Mouse (Mus musculus) embryonic facial prominence, embryonic 13.5 days (tissue): ENCODE measurements around the gene Cbarp. TPM values are rescaled to one million over a fixed set of nuclear protein-coding genes. Genes with fewer than 3 reads are reported as not detected.

ENCODE experiments used
- ATAC-seq: fragments of 200-750 bp; cut with Nextera tagmentation; 2 replicates; pipeline ENCODE4 v1.8.0; 2017; ENCODE audit warnings: low read depth; ENCODE audit not compliant: insufficient number of reproducible peaks, insufficient read depth, low FRiP score, low TSS enrichment
- H3K27ac ChIP-seq: fragments of 300-500 bp; sonication (generic); 2 replicates; pipeline ENCODE4 v1.5.1; 2015; ENCODE audit warnings: moderate library complexity, mild to moderate bottlenecking, inconsistent platforms
- H3K27me3 ChIP-seq: fragments of 300-500 bp; sonication (generic); 2 replicates; pipeline ENCODE4 v1.6.1; 2015; ENCODE audit warnings: mild to moderate bottlenecking, inconsistent platforms
- H3K36me3 ChIP-seq: fragments of 300-500 bp; sonication (generic); 2 replicates; pipeline ENCODE4 v1.6.1; 2015; ENCODE audit warnings: mild to moderate bottlenecking, inconsistent platforms
- H3K4me1 ChIP-seq: fragments of 300-500 bp; sonication (generic); 2 replicates; pipeline ENCODE4 v1.6.1; 2015; ENCODE audit warnings: inconsistent platforms
- H3K4me2 ChIP-seq: fragments of 300-500 bp; sonication (generic); 2 replicates; pipeline ENCODE4 v1.6.1; 2015; ENCODE audit warnings: moderate library complexity, mild to moderate bottlenecking, inconsistent platforms
- H3K4me3 ChIP-seq: fragments of 300-500 bp; sonication (generic); 2 replicates; pipeline ENCODE4 v1.5.1; 2015; ENCODE audit warnings: mild to moderate bottlenecking, inconsistent platforms
- H3K9ac ChIP-seq: fragments of 300-500 bp; sonication (generic); 2 replicates; pipeline ENCODE4 v1.6.1; 2015; ENCODE audit warnings: mild to moderate bottlenecking, inconsistent platforms
- H3K9me3 ChIP-seq: fragments of 300-500 bp; sonication (generic); 2 replicates; pipeline ENCODE4 v1.6.1; 2016; ENCODE audit warnings: inconsistent platforms
- WGBS: fragments of 180-500 bp; shearing (Covaris S2); methylation state at CpG from one replicate; pipeline ENCODE4 v1.1.7; 2015; ENCODE audit warnings: mixed read lengths; 5-methylcytosine and 5-hydroxymethylcytosine counted together
- polyA plus RNA-seq: library from polyadenylated mRNA; unstranded; fragments of >200 nt; fragmentation: Nextera tagmentation; extraction: Ambion mirVana; gene quantifications from 2 replicates; pipeline ENCODE4 v1.2.1, GENCODE M21; 2015

Gene Cbarp
- polyA plus RNA-seq, 1 experiment from 2014 or later = 9.8 TPM

DNA sequence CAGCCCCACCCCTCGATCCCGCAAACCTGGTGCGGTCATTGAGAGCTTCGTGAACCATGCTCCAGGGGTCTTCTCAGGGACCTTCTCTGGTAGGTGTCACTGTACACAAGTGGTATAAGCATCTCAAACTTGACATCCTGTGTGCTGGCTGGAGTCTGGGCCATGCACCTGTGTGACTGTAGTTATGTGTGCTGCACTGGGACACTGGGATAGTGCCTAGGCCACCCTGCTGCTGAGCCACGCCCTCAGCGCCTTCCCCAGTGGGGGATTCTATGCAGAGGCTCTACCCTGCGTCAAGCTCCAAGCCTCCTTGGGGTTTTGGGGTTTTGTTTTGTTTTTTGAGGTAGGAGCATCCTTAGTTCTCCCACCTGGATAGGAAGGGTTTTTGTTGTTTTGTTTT lies 13.7 kb upstream of the Cbarp start:
- Histone ChIP-seq H3K36me3 (peaks cover 71% of the 10 kb centered on the region), H3K27me3 (no peaks in the 10 kb centered on the region), H3K27ac (peak overlapping the region; percentile 40; the same call in 1 of the 2 replicates), H3K4me3 (0 out of 2 replicates have a peak overlapping the region, but pooled peaks have one; percentile 0), H3K9ac (peak overlapping the region; percentile 96; the same call in 1 of the 2 replicates), H3K9me3 (no peaks in the 10 kb centered on the region), H3K4me1 (peaks cover 75% of the 10 kb centered on the region), H3K4me2 (no peak overlapping the region)
- ATAC-seq = no peak
- 81% methylated on average over 7 of the region's 7 CpGs for WGBS

DNA sequence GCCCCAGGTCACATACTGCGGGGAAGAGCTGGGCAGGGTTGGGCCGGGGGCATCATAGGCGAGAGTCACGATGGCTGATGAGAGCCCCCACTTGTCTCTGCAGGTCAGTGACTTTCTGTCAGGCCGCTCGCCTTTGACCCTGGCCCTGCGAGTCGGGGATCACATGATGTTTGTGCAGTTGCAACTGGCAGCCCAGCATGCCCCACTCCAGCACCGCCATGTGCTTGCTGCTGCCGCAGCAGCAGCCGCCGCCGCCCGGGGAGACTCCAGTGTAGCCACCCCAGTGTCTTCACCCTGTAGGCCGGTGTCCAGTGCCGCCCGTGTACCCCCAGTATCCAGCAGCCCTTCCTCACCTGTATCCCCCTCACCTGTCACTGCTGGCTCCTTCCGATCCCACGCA lies 13.1 kb upstream of the Cbarp start:
- Histone ChIP-seq H3K4me1 (peaks cover 68% of the 10 kb centered on the region), H3K4me3 (peak overlapping the region; percentile 97; the same call in 1 of the 2 replicates), H3K27ac (peak overlapping the region; percentile 100), H3K4me2 (peak overlapping the region; percentile 98), H3K9me3 (no peaks in the 10 kb centered on the region), H3K9ac (peak overlapping the region; percentile 96; the same call in 1 of the 2 replicates), H3K36me3 (peaks cover 71% of the 10 kb centered on the region), H3K27me3 (no peaks in the 10 kb centered on the region)
- no peak for ATAC-seq
- 82% methylated on average over 19 of the region's 19 CpGs for WGBS

DNA sequence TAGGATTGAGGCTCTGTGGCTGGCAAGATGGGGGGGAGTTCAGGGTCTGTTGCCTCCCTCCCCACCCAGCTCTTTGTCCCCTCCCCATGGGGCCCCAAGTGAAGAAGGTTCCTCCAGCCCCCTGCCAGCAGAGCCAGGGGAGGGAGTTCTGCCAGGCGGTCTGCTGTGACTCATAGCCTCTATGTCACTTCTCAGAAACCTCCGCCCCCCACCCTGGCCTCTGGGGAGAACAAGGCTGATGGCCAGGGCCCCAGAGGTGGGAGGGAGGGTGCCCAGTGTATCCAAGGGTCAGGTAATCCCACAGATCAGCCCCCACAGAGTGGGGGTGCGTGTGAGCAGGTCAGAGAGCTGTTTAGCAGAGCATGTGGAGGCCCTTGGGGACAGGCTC lies 12.2 kb upstream of the Cbarp start:
- no peak for ATAC-seq
- Histone ChIP-seq H3K36me3 (peaks cover 71% of the 10 kb centered on the region), H3K4me1 (peaks cover 62% of the 10 kb centered on the region), H3K4me3 (peak overlapping the region; percentile 97), H3K9me3 (no peaks in the 10 kb centered on the region), H3K27me3 (no peaks in the 10 kb centered on the region), H3K9ac (peak overlapping the region; percentile 96), H3K27ac (peak overlapping the region; percentile 100), H3K4me2 (peak overlapping the region; percentile 98)
- 40% methylated on average over 3 of the region's 3 CpGs for WGBS

- peak overlapping the region; percentile 100 for H3K27ac ChIP-seq
- no peaks in the 10 kb centered on the region for H3K27me3 ChIP-seq
- H3K9ac ChIP-seq = peak overlapping the region; percentile 96
- H3K36me3 ChIP-seq = peaks cover 67% of the 10 kb centered on the region
- H3K9me3 ChIP-seq = no peaks in the 10 kb centered on the region
- H3K4me2 ChIP-seq = peak overlapping the region; percentile 98
- H3K4me1 ChIP-seq = peaks cover 63% of the 10 kb centered on the region
- WGBS = 2% methylated on average over 15 of the region's 15 CpGs
- ATAC-seq = no peak
- peak overlapping the region; percentile 97 for H3K4me3 ChIP-seq
Observed at GRCm38 (mm10) chr10:80152071-80152872, 11.6 kb upstream of the Cbarp start.

DNA sequence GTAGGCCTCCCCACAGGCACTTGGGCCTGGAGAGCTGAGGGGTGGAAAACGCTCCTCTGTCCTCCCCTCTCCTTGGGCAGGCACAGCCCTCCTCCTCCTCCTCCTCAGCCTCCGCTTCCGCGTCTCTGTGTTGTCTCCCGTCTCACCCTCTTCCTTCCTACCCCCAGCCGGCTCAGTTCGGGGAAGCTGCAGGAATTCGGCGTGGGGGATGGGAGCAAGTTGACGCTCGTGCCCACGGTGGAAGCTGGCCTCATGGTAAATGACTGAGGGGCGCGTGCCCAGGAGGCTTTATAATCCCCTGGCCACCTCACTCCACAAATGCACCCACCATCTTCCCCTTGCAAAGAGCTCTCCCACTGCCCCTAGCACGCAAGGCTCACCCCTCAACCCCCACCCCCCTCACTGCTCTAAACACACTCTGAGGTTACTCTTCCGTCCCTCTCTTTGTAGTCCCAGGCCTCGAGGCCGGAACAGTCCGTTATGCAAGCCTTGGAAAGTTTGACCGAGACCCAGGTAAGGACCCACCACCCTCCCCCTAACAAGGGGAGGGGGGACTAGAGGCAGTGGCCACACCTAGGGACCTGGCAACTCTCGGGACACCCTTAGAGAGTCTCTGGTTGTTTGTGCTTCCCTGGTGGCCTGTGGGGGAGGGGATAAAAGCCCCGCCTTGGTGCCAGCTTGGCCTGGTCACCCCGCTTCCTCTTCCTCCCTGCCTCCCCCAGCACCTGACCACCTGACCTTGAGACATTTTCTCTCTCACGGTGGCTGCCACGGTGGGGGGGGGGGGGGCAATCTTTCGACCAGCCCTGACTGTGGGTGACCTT lies 10.8 kb upstream of the Cbarp start:
- no peaks in the 10 kb centered on the region for H3K9me3 ChIP-seq
- peak overlapping the region; percentile 100 for H3K27ac ChIP-seq
- WGBS = under 1% methylated on average over 26 of the region's 26 CpGs
- peak overlapping the region; percentile 96 for H3K9ac ChIP-seq
- H3K4me3 ChIP-seq = peak overlapping the region; percentile 97
- H3K4me2 ChIP-seq = peak overlapping the region; percentile 98
- ATAC-seq = no peak
- H3K27me3 ChIP-seq = no peaks in the 10 kb centered on the region
- peaks cover 66% of the 10 kb centered on the region for H3K36me3 ChIP-seq
- H3K4me1 ChIP-seq = peaks cover 61% of the 10 kb centered on the region

DNA sequence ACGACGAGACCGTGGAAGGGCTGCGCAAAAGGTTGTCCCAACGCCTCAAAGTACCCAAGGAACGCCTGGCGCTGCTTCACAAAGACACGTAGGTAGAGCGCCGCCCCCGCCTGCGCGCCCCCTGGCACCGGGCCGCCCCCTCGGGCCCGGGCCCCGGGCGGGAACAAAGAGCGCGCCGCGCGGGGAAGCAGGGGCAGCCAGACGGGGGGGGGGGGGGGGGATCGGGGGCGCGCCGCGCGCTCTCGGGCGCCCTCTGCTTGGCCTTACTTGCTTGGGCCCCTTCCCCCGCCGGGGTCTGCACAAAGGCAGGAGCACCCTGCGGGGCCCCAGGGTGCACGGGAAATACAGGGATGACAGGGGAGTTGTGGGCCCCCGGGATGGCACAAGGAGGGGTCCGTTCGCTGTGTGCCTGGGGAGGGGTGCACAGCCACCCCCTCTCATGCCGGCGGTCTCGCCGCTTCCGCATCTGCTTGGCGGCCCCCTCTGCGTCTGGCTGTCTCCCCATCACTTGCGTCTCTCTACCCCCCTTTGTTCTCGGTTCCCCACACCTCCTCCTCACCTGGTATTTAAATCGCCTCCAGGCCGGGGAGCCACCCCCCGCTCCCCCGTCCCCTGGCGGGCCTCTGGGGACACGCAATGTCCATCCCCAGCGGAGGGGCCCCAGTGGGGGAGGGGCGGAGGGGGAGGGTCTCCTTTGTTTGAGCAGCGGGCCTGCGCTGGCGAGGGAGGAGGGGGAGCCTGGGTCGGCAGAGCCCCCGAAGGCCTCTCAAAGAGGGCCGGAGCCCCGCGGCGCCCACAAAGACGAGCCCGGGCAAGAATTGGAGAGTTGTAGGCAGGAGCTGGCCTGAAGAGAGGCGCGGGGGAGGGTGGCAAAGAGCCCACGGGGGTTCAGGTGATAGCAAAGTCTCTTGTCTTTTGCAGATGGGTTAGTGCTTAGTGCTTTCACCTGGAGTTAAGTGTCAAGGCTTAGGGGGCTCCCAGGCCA lies 9.9 kb upstream of the Cbarp start:
- Histone ChIP-seq H3K4me1 (peaks cover 63% of the 10 kb centered on the region), H3K27me3 (no peaks in the 10 kb centered on the region), H3K4me3 (peak overlapping the region; percentile 97), H3K36me3 (peaks cover 66% of the 10 kb centered on the region), H3K9ac (peak overlapping the region; percentile 96), H3K9me3 (no peaks in the 10 kb centered on the region), H3K4me2 (peak overlapping the region; percentile 98), H3K27ac (peak overlapping the region; percentile 100)
- no peak for ATAC-seq
- under 1% methylated on average over 59 of the region's 71 CpGs for WGBS

GRCm38 (mm10) chr10:80149291-80150225 lies 8.9 kb upstream of the Cbarp start:
- H3K4me2 ChIP-seq = peak overlapping the region; percentile 98
- H3K27me3 ChIP-seq = no peaks in the 10 kb centered on the region
- WGBS = under 1% methylated on average over 87 of the region's 88 CpGs
- H3K4me3 ChIP-seq = peak overlapping the region; percentile 97
- peak; percentile 70 for ATAC-seq
- H3K9me3 ChIP-seq = no peaks in the 10 kb centered on the region
- H3K4me1 ChIP-seq = peaks cover 61% of the 10 kb centered on the region
- H3K36me3 ChIP-seq = peaks cover 66% of the 10 kb centered on the region
- H3K27ac ChIP-seq = peak overlapping the region; percentile 100
- peak overlapping the region; percentile 96 for H3K9ac ChIP-seq

DNA sequence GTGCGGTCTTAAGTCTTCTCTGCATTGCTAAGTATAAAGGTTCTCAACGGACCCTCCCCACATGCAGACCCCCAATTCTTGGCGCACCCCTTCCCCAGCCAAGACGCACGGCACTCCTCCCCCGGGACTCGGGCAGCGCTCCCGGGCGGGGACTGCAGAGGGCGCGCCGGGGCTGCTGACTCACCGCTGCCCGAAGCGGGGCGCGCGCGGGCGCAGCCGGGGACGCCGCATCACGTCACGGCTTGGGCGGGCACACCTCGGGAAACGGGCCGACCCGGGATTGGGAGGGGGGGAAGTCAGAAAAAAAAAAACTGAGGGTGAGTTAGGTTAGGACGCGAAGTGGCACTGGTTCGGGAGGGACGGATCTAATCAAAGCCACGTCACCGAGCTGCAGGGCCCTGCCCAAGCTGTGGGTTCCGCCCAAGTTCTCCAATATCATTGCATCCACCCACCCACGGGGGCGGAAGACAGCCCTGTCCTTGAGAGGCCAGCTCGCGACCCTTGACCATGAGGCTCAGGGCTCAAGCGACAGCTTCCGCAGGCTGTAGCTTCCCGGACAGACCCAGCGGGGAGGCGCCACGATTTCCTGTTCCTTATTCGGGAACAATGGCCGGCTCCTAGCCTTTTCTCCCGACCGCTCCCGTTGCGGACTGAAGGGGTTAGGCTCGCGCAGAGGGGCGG lies 8.1 kb upstream of the Cbarp start:
- H3K9ac ChIP-seq = peak overlapping the region; percentile 96
- WGBS = under 1% methylated on average over 57 of the region's 57 CpGs
- H3K27me3 ChIP-seq = no peaks in the 10 kb centered on the region
- peaks cover 66% of the 10 kb centered on the region for H3K36me3 ChIP-seq
- peaks cover 53% of the 10 kb centered on the region for H3K4me1 ChIP-seq
- peak; percentile 41 for ATAC-seq
- peak overlapping the region; percentile 98 for H3K4me2 ChIP-seq
- H3K4me3 ChIP-seq = peak overlapping the region; percentile 97
- peak overlapping the region; percentile 100 for H3K27ac ChIP-seq
- no peaks in the 10 kb centered on the region for H3K9me3 ChIP-seq

DNA sequence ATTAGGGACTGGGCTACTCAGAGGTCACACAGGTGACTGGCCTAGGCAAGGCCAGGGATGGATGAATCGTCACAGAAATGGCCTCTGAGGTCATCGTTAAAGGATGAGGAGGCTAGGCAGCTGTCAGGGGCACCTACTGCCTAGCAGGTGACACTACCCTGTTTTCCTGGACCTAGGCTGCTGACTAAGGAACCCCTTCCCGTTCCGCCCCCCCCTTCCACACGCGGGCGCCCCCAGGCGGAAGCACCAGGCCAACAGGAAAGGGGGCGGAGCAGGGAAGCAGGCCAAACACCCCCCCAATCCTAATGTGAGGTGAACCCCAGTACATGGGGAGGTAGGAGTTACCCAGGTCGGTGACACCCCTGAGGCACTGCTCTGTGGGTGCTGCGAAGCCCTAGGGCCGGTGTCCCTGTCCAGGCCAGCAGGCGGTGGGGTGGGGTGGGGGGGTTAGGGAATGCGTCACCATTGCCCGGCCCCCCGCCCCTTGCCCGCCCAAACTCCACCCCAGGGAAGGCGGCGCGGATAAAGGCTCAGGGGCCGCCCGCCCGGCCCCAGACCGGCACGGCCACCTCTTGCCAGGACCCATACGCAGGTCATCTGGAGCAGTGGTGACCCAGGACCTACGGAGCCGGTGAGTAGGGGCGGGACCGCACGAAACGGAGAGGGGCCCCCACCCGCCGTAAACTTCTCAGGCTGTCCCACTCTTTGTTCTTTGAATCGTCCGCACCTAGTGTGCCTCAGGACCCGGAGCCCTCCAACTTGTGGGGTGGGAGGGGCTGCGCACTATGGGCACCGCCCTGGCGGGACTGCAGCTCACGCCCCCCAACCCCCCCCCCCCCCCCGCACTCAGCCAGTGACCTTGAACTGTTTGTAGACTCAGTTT lies 7.3 kb upstream of the Cbarp start, which contains the start of gene Midn:
TSS of gene Midn (plus strand) at position 554 of the 883 bp plus-strand sequence.
- H3K4me3 ChIP-seq = peak within 1 kb of the TSS; percentile 97
- H3K9me3 ChIP-seq = no peaks in the 10 kb centered on the region
- H3K36me3 ChIP-seq = peaks cover 63% of the 10 kb centered on the region
- peak within 1 kb of the TSS; percentile 96 for H3K9ac ChIP-seq
- WGBS = 2% methylated on average over 32 of the region's 42 CpGs
- H3K4me1 ChIP-seq = peaks cover 53% of the 10 kb centered on the region
- no peaks in the 10 kb centered on the region for H3K27me3 ChIP-seq
- H3K4me2 ChIP-seq = peak within 1 kb of the TSS; percentile 98
- peak within 1 kb of the TSS; percentile 100 for H3K27ac ChIP-seq
- peak; percentile 45 for ATAC-seq
